Mouse (Mus musculus) mesoderm, embryonic 11.5 days (tissue): ENCODE results near the gene Gm42906.

Experiments used
- DNase-seq: peaks from one replicate; pipeline ENCODE4 v3.0.0-alpha.2; 2012; ENCODE audit warnings: low read depth, low spot score

Gene Gm42906

GRCm38 (mm10) chr5:151189321-151189720, 238.6 kb downstream of the Gm42906 start:
- no peak for DNase-seq

GRCm38 (mm10) chr5:151188659-151189058, 239.3 kb downstream of the Gm42906 start:
- no peak for DNase-seq

GRCm38 (mm10) chr5:151187336-151187735, 240.6 kb downstream of the Gm42906 start:
- no peak for DNase-seq

- no peak for DNase-seq
Observed at GRCm38 (mm10) chr5:151185286-151185856, 242.6 kb downstream of the Gm42906 start.

GRCm38 (mm10) chr5:151183656-151184240, 244.2 kb downstream of the Gm42906 start:
- no peak for DNase-seq

GRCm38 (mm10) chr5:151181288-151181687, 246.7 kb downstream of the Gm42906 start:
- DNase-seq: no peak

- no peak for DNase-seq
Observed at GRCm38 (mm10) chr5:151180176-151180785, 247.7 kb downstream of the Gm42906 start.

- no peak for DNase-seq
Observed at GRCm38 (mm10) chr5:151177171-151177570, 250.8 kb downstream of the Gm42906 start.

GRCm38 (mm10) chr5:151175897-151176313, 252.1 kb downstream of the Gm42906 start:
- DNase-seq: no peak

- DNase-seq: no peak
Observed at GRCm38 (mm10) chr5:151174485-151175460, 253.2 kb downstream of the Gm42906 start.

GRCm38 (mm10) chr5:151173774-151174173, 254.2 kb downstream of the Gm42906 start:
- DNase-seq: no peak

GRCm38 (mm10) chr5:151170168-151170750, 257.7 kb downstream of the Gm42906 start:
- DNase-seq: no peak

GRCm38 (mm10) chr5:151168191-151168590, 259.8 kb downstream of the Gm42906 start:
- DNase-seq: no peak

- no peak for DNase-seq
Observed at GRCm38 (mm10) chr5:151167641-151168040, 260.3 kb downstream of the Gm42906 start.

- no peak for DNase-seq
Observed at GRCm38 (mm10) chr5:151166266-151166665, 261.7 kb downstream of the Gm42906 start.

- no peak for DNase-seq
Observed at GRCm38 (mm10) chr5:151165381-151166016, 262.5 kb downstream of the Gm42906 start.

- DNase-seq: no peak
Observed at GRCm38 (mm10) chr5:151164815-151165214, 263.1 kb downstream of the Gm42906 start.

GRCm38 (mm10) chr5:151162642-151163041, 265.3 kb downstream of the Gm42906 start:
- DNase-seq: no peak

GRCm38 (mm10) chr5:151155247-151155646, 272.7 kb downstream of the Gm42906 start:
- no peak for DNase-seq

GRCm38 (mm10) chr5:151154780-151155179, 273.2 kb downstream of the Gm42906 start:
- DNase-seq: no peak

GRCm38 (mm10) chr5:151154030-151154429, 273.9 kb downstream of the Gm42906 start:
- DNase-seq: no peak
